Mouse (Mus musculus) spleen, embryonic (tissue): ENCODE measurements around the gene Ngdn.
"Not testable (repeated sequence)": the region's sequence is repeated elsewhere in the genome, so short reads cannot be mapped to it uniquely, and the experiment has no call there.

Experiments used
- CTCF ChIA-PET: fragments of 350-600 bp; sonication (Branson Sonifier 250); formaldehyde crosslinking; loops from one replicate; lab custom pipeline; 2022; lab: Charles Lee

Ngdn gene

GRCm38 (mm10) chr14:55028333-55028835 is 13.1 kb downstream of the Ngdn start:
- CTCF ChIA-PET = interaction anchor here (0.6 kb wide), 1 partner anchor 152 kb away, joined by 4 read pairs; no protein-coding TSS in a partner anchor

- CTCF ChIA-PET = no interaction called here
Observed at GRCm38 (mm10) chr14:55029034-55029698, 13.9 kb downstream of the Ngdn start.

GRCm38 (mm10) chr14:55032695-55033225 is 17.5 kb downstream of the Ngdn start:
- CTCF ChIA-PET = no interaction called here

GRCm38 (mm10) chr14:55043694-55044093 is 28.4 kb downstream of the Ngdn start:
- CTCF ChIA-PET = not testable (repeated sequence)

- CTCF ChIA-PET = interaction anchor here (0.6 kb wide), 2 partner anchors 24 to 110 kb away, joined by 3 to 7 read pairs; no protein-coding TSS in a partner anchor
Observed at GRCm38 (mm10) chr14:55047971-55048531, 32.8 kb downstream of the Ngdn start.

GRCm38 (mm10) chr14:55052496-55052895 is 37.2 kb downstream of the Ngdn start:
- CTCF ChIA-PET = no interaction called here

- CTCF ChIA-PET = no interaction called here
Observed at GRCm38 (mm10) chr14:55053050-55053449, 37.8 kb downstream of the Ngdn start.

- CTCF ChIA-PET = no interaction called here
Observed at GRCm38 (mm10) chr14:55053708-55054190, 38.5 kb downstream of the Ngdn start.

GRCm38 (mm10) chr14:55054191-55054749 is 39.0 kb downstream of the Ngdn start:
- CTCF ChIA-PET = no interaction called here

GRCm38 (mm10) chr14:55055167-55055834 is 40.0 kb downstream of the Ngdn start:
- CTCF ChIA-PET = no interaction called here

GRCm38 (mm10) chr14:55059009-55059408 is 43.8 kb downstream of the Ngdn start:
- CTCF ChIA-PET = no interaction called here

GRCm38 (mm10) chr14:55059931-55060330 is 44.7 kb downstream of the Ngdn start:
- CTCF ChIA-PET = no interaction called here

GRCm38 (mm10) chr14:55061845-55062244 is 46.6 kb downstream of the Ngdn start:
- CTCF ChIA-PET = no interaction called here

- CTCF ChIA-PET = no interaction called here
Observed at GRCm38 (mm10) chr14:55062626-55063025, 47.4 kb downstream of the Ngdn start.

- CTCF ChIA-PET = no interaction called here
Observed at GRCm38 (mm10) chr14:55063117-55063516, 47.9 kb downstream of the Ngdn start.

GRCm38 (mm10) chr14:55063581-55064381 is 48.5 kb downstream of the Ngdn start:
- CTCF ChIA-PET = no interaction called here

- CTCF ChIA-PET = no interaction called here
Observed at GRCm38 (mm10) chr14:55064481-55065370, 49.5 kb downstream of the Ngdn start.

- CTCF ChIA-PET = no interaction called here
Observed at GRCm38 (mm10) chr14:55065391-55065790, 50.1 kb downstream of the Ngdn start.

- CTCF ChIA-PET = interaction anchor here (1.1 kb wide), 1 partner anchor 32 kb away, joined by 4 read pairs; no protein-coding TSS in a partner anchor
Observed at GRCm38 (mm10) chr14:55066042-55066441, 50.8 kb downstream of the Ngdn start.

GRCm38 (mm10) chr14:55071756-55072155 is 56.5 kb downstream of the Ngdn start:
- CTCF ChIA-PET = no interaction called here
